Mouse (Mus musculus): ENCODE data around the gene Aoc2. TPM values are rescaled to one million over a fixed set of nuclear protein-coding genes. Genes with fewer than 3 reads are reported as not detected.

Gene Aoc2
- polyA plus RNA-seq (2015; fragmentation: Nextera tagmentation; extraction: Ambion mirVana) = 0.43 and 0.57 TPM in 2 replicates

GRCm38 (mm10) chr11:101324763-101325162 is at the start of gene Aoc2:
TSS of gene Aoc2 (plus strand) at chr11:101325063.

GRCm38 (mm10) chr11:101278223-101279192 is 46.4 kb upstream of the Aoc2 start, which contains the start of the genes Cntd1 and Coa3:
TSS of gene Cntd1 (plus strand) at chr11:101279012.
TSS of gene Coa3 (minus strand) at chr11:101279114.

GRCm38 (mm10) chr11:101302004-101302798 is 22.7 kb upstream of the Aoc2 start, which contains the start of gene Becn1:
TSS of gene Becn1 (minus strand) at chr11:101302286.

GRCm38 (mm10) chr11:101315665-101316500 is 9.0 kb upstream of the Aoc2 start, which contains the start of gene Psme3:
TSS of gene Psme3 (plus strand) at chr11:101316213.

GRCm38 (mm10) chr11:101330371-101330924 is 5.6 kb downstream of the Aoc2 start, which contains the start of gene Aoc3:
TSS of gene Aoc3 (plus strand) at chr11:101330605.

GRCm38 (mm10) chr11:101367326-101367935 is 42.6 kb downstream of the Aoc2 start, which contains the start of gene G6pc:
TSS of gene G6pc (plus strand) at chr11:101367561.

Small RNA genes lying within 50 kb of the gene (microRNA-seq; reads per million reads assigned to microRNA genes)
- gene Gm25593 (ENCODE audit: borderline replicate concordance, insufficient number of aligned reads) = not detected

Other genes starting within 250 kb of the Aoc2 start
- gene Hsd17b1, start 246.7 kb upstream of the Aoc2 start, polyA plus RNA-seq (2015; fragmentation: Nextera tagmentation; extraction: Ambion mirVana) = 0.36 and 0.65 TPM in 2 replicates
- gene Coasy, start 242.5 kb upstream of the Aoc2 start, polyA plus RNA-seq (2015; fragmentation: Nextera tagmentation; extraction: Ambion mirVana) = 40.7 and 70.1 TPM in 2 replicates
- gene Mlx, start 237.8 kb upstream of the Aoc2 start, polyA plus RNA-seq (2015; fragmentation: Nextera tagmentation; extraction: Ambion mirVana) = 33.9 and 46.5 TPM in 2 replicates
- gene Psmc3ip, start 229.6 kb upstream of the Aoc2 start, polyA plus RNA-seq (2015; fragmentation: Nextera tagmentation; extraction: Ambion mirVana) = 13.6 and 15.3 TPM in 2 replicates
- 17.6 and 20.9 TPM in 2 replicates for gene Retreg3, start 205.2 kb upstream of the Aoc2 start, polyA plus RNA-seq (2015; fragmentation: Nextera tagmentation; extraction: Ambion mirVana)
- gene Tubg1, start 205.1 kb upstream of the Aoc2 start, polyA plus RNA-seq (2015; fragmentation: Nextera tagmentation; extraction: Ambion mirVana) = 34.1 and 45.0 TPM in 2 replicates
- gene Tubg2, start 169.2 kb upstream of the Aoc2 start, polyA plus RNA-seq (2015; fragmentation: Nextera tagmentation; extraction: Ambion mirVana) = 5.6 and 9.6 TPM in 2 replicates
- gene Cntnap1, start 154.5 kb upstream of the Aoc2 start, polyA plus RNA-seq (2015; fragmentation: Nextera tagmentation; extraction: Ambion mirVana) = 0.88 and 1.1 TPM in 2 replicates
- 14.7 and 16.6 TPM in 2 replicates for gene Plekhh3, start 153.7 kb upstream of the Aoc2 start, polyA plus RNA-seq (2015; fragmentation: Nextera tagmentation; extraction: Ambion mirVana)
- 0.06 and 0.28 TPM in 2 replicates for gene Ccr10, start 149.6 kb upstream of the Aoc2 start, polyA plus RNA-seq (2015; fragmentation: Nextera tagmentation; extraction: Ambion mirVana)
- gene Ezh1, start 98.6 kb upstream of the Aoc2 start, polyA plus RNA-seq (2015; fragmentation: Nextera tagmentation; extraction: Ambion mirVana) = 8.6 and 14.0 TPM in 2 replicates
- 60.0 and 102 TPM in 2 replicates for gene Ramp2, start 79.0 kb upstream of the Aoc2 start, polyA plus RNA-seq (2015; fragmentation: Nextera tagmentation; extraction: Ambion mirVana)
- 97.9 and 113 TPM in 2 replicates for gene Vps25, start 71.4 kb upstream of the Aoc2 start, polyA plus RNA-seq (2015; fragmentation: Nextera tagmentation; extraction: Ambion mirVana)
- 4.3 and 4.5 TPM in 2 replicates for gene Wnk4, start 64.5 kb upstream of the Aoc2 start, polyA plus RNA-seq (2015; fragmentation: Nextera tagmentation; extraction: Ambion mirVana)
- gene Cntd1, start 46.1 kb upstream of the Aoc2 start, polyA plus RNA-seq (2015; fragmentation: Nextera tagmentation; extraction: Ambion mirVana) = 0.70 and 0.72 TPM in 2 replicates
- gene Coa3, start 45.9 kb upstream of the Aoc2 start, polyA plus RNA-seq (2015; fragmentation: Nextera tagmentation; extraction: Ambion mirVana) = 156 and 178 TPM in 2 replicates
- gene Becn1, start 22.8 kb upstream of the Aoc2 start, polyA plus RNA-seq (2015; fragmentation: Nextera tagmentation; extraction: Ambion mirVana) = 99.1 and 118 TPM in 2 replicates
- 55.7 and 85.9 TPM in 2 replicates for gene Psme3, start 8.8 kb upstream of the Aoc2 start, polyA plus RNA-seq (2015; fragmentation: Nextera tagmentation; extraction: Ambion mirVana)
- gene Aoc3, start 5.5 kb downstream of the Aoc2 start, polyA plus RNA-seq (2015; fragmentation: Nextera tagmentation; extraction: Ambion mirVana) = 1.7 and 2.3 TPM in 2 replicates
- gene G6pc, start 42.5 kb downstream of the Aoc2 start, polyA plus RNA-seq (2015; fragmentation: Nextera tagmentation; extraction: Ambion mirVana) = 4.1 and 7.5 TPM in 2 replicates
- gene Aarsd1, start 92.6 kb downstream of the Aoc2 start, polyA plus RNA-seq (2015; fragmentation: Nextera tagmentation; extraction: Ambion mirVana) = 29.9 and 39.5 TPM in 2 replicates
- 3.0 and 3.6 TPM in 2 replicates for gene Gm27029, start 99.7 kb downstream of the Aoc2 start, polyA plus RNA-seq (2015; fragmentation: Nextera tagmentation; extraction: Ambion mirVana)
- 13.2 and 19.8 TPM in 2 replicates for gene Rundc1, start 100.0 kb downstream of the Aoc2 start, polyA plus RNA-seq (2015; fragmentation: Nextera tagmentation; extraction: Ambion mirVana)
- 5.9 and 11.6 TPM in 2 replicates for gene Ptges3l, start 100.3 kb downstream of the Aoc2 start, polyA plus RNA-seq (2015; fragmentation: Nextera tagmentation; extraction: Ambion mirVana)
- 327 and 341 TPM in 2 replicates for gene Rpl27, start 117.2 kb downstream of the Aoc2 start, polyA plus RNA-seq (2015; fragmentation: Nextera tagmentation; extraction: Ambion mirVana)
- gene Ifi35, start 123.3 kb downstream of the Aoc2 start, polyA plus RNA-seq (2015; fragmentation: Nextera tagmentation; extraction: Ambion mirVana) = 57.4 and 61.2 TPM in 2 replicates
- gene Rnd2, start 139.9 kb downstream of the Aoc2 start, polyA plus RNA-seq (2015; fragmentation: Nextera tagmentation; extraction: Ambion mirVana) = 10.7 and 14.9 TPM in 2 replicates
- gene Vat1, start 141.2 kb downstream of the Aoc2 start, polyA plus RNA-seq (2015; fragmentation: Nextera tagmentation; extraction: Ambion mirVana) = 59.9 and 78.0 TPM in 2 replicates
- 1.8 and 3.2 TPM in 2 replicates for gene Brca1, start 226.9 kb downstream of the Aoc2 start, polyA plus RNA-seq (2015; fragmentation: Nextera tagmentation; extraction: Ambion mirVana)
- gene Nbr1, start 227.1 kb downstream of the Aoc2 start, polyA plus RNA-seq (2015; fragmentation: Nextera tagmentation; extraction: Ambion mirVana) = 44.8 and 67.0 TPM in 2 replicates